Mouse (Mus musculus) ES-Bruce4 (cell line): ENCODE measurements around the gene Lrrc8a. TPM values are rescaled to one million over a fixed set of nuclear protein-coding genes. Genes with fewer than 3 reads are reported as not detected.
A peak's percentile ranks its signal among the peaks of the same experiment; 100 is the strongest.

Experiments used
- H3K27ac ChIP-seq: 2 replicates; pipeline ENCODE4 v1.5.1; 2012; ENCODE audit warnings: low read length, inconsistent platforms; ENCODE audit not compliant: insufficient read depth
- H3K27me3 ChIP-seq: 2 replicates; pipeline ENCODE4 v1.6.1; 2012; ENCODE audit warnings: mild to moderate bottlenecking, low read length, inconsistent platforms; ENCODE audit not compliant: control insufficient read depth, poor library complexity, insufficient read depth, severe bottlenecking
- H3K36me3 ChIP-seq: 2 replicates; pipeline ENCODE4 v1.6.1; 2012; ENCODE audit warnings: inconsistent platforms, mild to moderate bottlenecking, low read length, moderate library complexity; ENCODE audit not compliant: control insufficient read depth, poor library complexity, insufficient read depth, severe bottlenecking
- H3K4me1 ChIP-seq: one replicate; pipeline ENCODE4 v1.8.1; 2011; ENCODE audit warnings: low read length; ENCODE audit not compliant: control insufficient read depth, insufficient read depth
- H3K4me3 ChIP-seq: 2 replicates; pipeline ENCODE4 v1.5.1; 2011; ENCODE audit warnings: low read depth, mild to moderate bottlenecking, low read length
- H3K9ac ChIP-seq: 2 replicates; pipeline ENCODE4 v1.6.1; 2012; ENCODE audit warnings: low read depth, mild to moderate bottlenecking, inconsistent platforms; ENCODE audit not compliant: poor library complexity, severe bottlenecking
- H3K9me3 ChIP-seq: replicated peaks from 2 replicates; pipeline ENCODE4 v1.6.1; 2012; ENCODE audit warnings: mild to moderate bottlenecking, low read length, inconsistent platforms; ENCODE audit not compliant: control insufficient read depth, poor library complexity, insufficient read depth, severe bottlenecking
- CTCF ChIP-seq: IDR thresholded peaks from one replicate; pipeline ENCODE4 v1.8.1; 2011; ENCODE audit warnings: low read depth, low read length
- EP300 ChIP-seq: IDR thresholded peaks from 2 replicates; pipeline ENCODE4 v1.6.1; 2011; ENCODE audit warnings: low read depth, low read length; ENCODE audit not compliant: insufficient read depth
- POLR2A ChIP-seq: IDR thresholded peaks from one replicate; pipeline ENCODE4 v1.8.1; 2011; ENCODE audit warnings: low read length; ENCODE audit not compliant: insufficient read depth
- polyA plus RNA-seq: library from polyadenylated mRNA; stranded (reverse); fragments of >200 nt; gene quantifications from 2 replicates; pipeline ENCODE4 v1.2.4, GENCODE M21; 2011; ENCODE audit warnings: low read depth; ENCODE audit not compliant: missing spikeins, insufficient read depth, insufficient read length

Lrrc8a gene
- polyA plus RNA-seq, 1 experiment: 19.2 TPM

DNA sequence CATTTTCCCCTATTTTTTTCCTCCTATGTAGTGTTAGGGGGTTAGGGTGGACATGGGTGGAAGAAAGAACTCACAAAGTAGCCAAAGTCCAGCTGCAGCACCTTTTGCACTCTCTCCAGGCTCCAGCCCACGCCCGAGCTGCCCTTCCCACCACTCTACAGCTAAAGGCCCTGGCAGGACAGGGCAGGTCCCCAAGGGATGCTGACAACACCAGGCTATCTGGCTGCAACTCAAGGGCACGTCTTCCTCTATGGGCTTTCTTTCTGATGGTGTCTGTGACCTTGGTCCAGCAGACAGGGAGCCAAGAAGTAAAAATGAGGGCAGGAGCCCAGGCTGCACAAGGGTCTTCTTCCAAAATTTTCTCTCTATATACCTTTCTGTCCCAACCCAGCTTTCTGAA lies 44.1 kb downstream of the Lrrc8a start:
- H3K9me3 ChIP-seq: no peaks in the 10 kb centered on the region
- TF ChIP-seq POLR2A: no peak
- H3K4me1 ChIP-seq: peaks cover 3% of the 10 kb centered on the region
- no peak overlapping the region for H3K9ac ChIP-seq
- no peaks in the 10 kb centered on the region for H3K36me3 ChIP-seq
- no peak overlapping the region for H3K27ac ChIP-seq
- H3K4me3 ChIP-seq: no peak overlapping the region
- no peaks in the 10 kb centered on the region for H3K27me3 ChIP-seq

DNA sequence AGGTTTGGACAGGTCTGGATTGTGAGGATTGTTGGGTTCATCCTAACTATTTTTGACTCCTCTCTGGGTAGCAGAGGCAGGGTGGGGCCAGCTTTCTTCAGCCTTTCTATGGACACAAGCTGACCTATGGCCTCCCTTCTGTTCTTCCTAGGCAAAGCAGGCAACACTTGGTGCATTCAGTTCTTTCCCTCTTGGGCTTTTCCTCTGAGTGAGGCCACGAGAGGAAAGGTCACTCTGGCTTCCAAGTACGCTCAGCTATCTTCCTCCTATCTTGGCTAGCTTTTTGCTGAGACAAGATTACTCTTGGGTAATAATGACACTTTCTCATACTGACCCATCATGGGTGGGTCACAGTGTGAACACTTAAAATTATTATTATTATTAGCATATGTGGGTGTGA lies 45.7 kb downstream of the Lrrc8a start:
- H3K36me3 ChIP-seq: no peaks in the 10 kb centered on the region
- no peaks in the 10 kb centered on the region for H3K9me3 ChIP-seq
- H3K9ac ChIP-seq: no peak overlapping the region
- H3K4me1 ChIP-seq: peaks cover 3% of the 10 kb centered on the region
- H3K27me3 ChIP-seq: no peaks in the 10 kb centered on the region
- no peak overlapping the region for H3K4me3 ChIP-seq
- H3K27ac ChIP-seq: no peak overlapping the region
- TF ChIP-seq CTCF (no peak), EP300 (no peak), POLR2A (no peak)

DNA sequence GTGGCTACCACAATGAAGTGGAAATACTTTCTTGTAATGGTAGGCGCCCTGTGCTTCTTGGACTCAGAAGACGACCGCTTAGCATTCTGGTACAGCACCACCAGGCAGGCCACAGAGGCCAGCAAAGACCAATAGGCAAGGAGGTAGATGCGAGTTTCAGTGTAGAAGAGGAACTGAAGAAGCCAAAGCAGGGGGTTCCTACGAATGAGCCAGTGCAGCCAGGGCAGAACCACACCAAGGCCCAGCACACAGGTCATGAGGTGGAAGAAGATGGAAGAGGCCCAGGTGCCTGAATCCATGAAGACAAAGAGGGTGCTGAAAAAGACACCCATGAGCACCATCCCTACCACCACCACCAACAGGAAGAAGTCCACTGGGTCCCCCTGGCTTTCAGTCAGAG lies 47.5 kb downstream of the Lrrc8a start:
- H3K9ac ChIP-seq: peak overlapping the region; percentile 86; the same call in 1 of the 2 replicates
- peaks cover 3% of the 10 kb centered on the region for H3K4me1 ChIP-seq
- TF ChIP-seq EP300 (no peak), POLR2A (no peak), CTCF (no peak)

DNA sequence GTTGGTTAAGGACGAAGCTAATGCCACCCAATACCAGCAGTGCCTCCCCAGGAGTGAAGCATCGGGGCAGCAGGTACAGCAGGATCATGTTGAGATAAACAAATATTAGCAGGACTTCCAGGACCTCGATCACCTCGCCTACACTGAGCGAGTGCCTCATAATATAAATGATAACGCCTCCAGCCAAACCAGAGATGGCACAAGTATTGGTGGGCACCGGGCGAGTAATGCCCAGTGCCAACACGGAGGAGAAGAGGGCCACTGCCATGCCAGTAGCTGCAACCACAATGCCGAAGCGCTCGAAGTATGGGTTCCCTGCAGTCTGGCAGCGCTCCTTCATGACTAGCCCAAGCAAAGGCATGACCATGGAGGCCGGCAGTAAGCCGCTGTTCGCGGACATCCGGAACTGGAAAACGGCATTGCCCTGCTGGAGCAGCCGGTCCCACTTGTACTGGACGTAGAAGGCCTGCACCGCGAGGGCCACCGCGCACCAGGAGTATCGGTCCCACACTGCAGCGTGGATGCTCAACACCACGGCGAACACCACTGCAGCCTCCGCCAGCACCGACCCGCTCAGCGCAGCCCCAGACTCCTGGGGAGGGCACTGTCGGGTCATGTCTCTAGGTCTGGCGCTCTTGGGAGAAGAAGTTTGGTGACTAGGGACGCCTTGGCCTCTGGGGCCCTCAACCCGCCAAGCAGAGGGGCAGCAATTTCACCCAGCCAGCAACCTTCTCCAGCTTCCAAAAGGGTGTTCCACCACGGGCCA lies 48.1 kb downstream of the Lrrc8a start:
- Histone ChIP-seq H3K4me3 (peak overlapping the region; percentile 95), H3K9me3 (no peaks in the 10 kb centered on the region), H3K27me3 (no peaks in the 10 kb centered on the region), H3K4me1 (peaks cover 3% of the 10 kb centered on the region), H3K27ac (no peak overlapping the region), H3K9ac (peak overlapping the region; percentile 86), H3K36me3 (no peaks in the 10 kb centered on the region)
- TF ChIP-seq EP300 (no peak), CTCF (no peak), POLR2A (no peak)

More for the DNA sequence above, 47.5 kb downstream of the Lrrc8a start:
- no peaks in the 10 kb centered on the region for H3K27me3 ChIP-seq
- H3K36me3 ChIP-seq: no peaks in the 10 kb centered on the region
- H3K9me3 ChIP-seq: no peaks in the 10 kb centered on the region
- peak overlapping the region; percentile 95 for H3K4me3 ChIP-seq
- H3K27ac ChIP-seq: no peak overlapping the region

DNA sequence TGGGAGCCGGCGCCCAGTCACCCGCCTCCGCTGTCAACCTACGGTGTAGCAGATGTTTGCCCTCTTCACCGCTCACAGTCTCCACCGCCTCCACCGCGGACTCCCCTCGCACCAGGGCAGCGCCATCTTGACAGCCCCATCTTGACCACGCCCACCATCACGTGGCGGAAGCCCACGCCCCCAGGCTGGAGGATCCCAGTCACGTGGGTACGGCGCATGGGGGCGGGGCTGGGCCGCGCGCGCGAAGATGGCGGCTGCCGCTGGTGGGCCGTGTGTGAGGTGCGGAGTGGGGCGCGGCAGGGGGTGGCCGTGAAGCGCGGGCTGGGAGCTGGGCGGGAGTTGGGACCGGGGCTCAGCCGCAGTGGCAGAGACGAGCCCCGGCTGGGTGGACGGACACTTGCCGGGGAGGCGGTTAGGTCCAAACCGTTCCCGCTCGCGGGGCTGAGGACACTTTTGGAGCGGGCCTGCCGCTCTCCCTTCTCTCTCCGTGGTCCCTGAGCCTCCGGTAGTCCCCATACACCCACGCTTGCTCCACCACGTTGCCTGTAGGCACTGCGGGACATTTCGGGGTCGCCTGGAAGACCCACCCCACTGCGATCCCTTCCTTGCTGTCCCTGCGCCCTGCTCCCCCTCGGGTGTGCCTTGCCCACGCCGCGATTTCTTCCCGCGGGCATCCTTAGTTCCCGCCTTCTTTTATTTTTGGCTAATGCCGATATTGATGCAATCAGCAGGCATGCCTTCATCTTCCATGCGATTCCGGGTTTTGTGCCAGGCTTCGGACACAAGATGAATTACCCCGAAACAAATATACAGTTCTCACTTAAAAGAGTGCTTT lies 48.9 kb downstream of the Lrrc8a start, which contains the start of the genes Dolk and Nup188:
Gene Dolk, minus strand, starts transcription at position 143 of the 835 bp plus-strand sequence.
Gene Nup188, plus strand, starts transcription at position 206 of the 835 bp plus-strand sequence.
- TF ChIP-seq EP300 (peak; percentile 73; the same call in 1 of the 2 replicates), CTCF (no peak), POLR2A (peak; percentile 88)
- Histone ChIP-seq H3K9me3 (no peaks in the 10 kb centered on the region), H3K4me3 (peak within 1 kb of the TSS; percentile 95), H3K27ac (no peak within 1 kb of the TSS), H3K36me3 (no peaks in the 10 kb centered on the region), H3K4me1 (peaks cover 3% of the 10 kb centered on the region), H3K9ac (peak within 1 kb of the TSS; percentile 86), H3K27me3 (no peaks in the 10 kb centered on the region)

DNA sequence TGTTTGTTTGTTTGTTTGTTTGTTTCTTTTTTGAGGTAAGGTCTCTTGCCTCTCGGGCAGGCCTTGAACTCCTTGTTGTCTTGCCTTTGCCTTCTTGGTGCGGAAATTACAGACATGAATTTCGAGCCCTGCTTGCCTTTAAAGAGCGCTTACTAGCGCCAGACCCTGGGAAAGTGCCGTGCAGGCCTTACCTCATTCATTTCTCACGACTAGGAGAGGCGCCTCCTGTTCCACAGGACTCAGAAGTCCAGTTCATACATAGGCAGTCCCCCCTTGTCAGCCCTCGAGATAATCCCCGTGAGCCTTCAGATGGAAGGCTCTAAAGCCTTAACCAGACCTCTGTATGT lies 49.5 kb downstream of the Lrrc8a start:
- H3K4me3 ChIP-seq: peak overlapping the region; percentile 95
- H3K9me3 ChIP-seq: no peaks in the 10 kb centered on the region
- H3K9ac ChIP-seq: peak overlapping the region; percentile 86
- no peaks in the 10 kb centered on the region for H3K36me3 ChIP-seq
- H3K4me1 ChIP-seq: peaks cover 3% of the 10 kb centered on the region
- no peaks in the 10 kb centered on the region for H3K27me3 ChIP-seq
- TF ChIP-seq CTCF: no peak
- no peak for TF ChIP-seq POLR2A
- no peak for TF ChIP-seq EP300
- no peak overlapping the region for H3K27ac ChIP-seq
